Mouse (Mus musculus): ENCODE results near the gene Gm28036. TPM values are rescaled to one million over a fixed set of nuclear protein-coding genes. Genes with fewer than 3 reads are reported as not detected.

Gene Gm28036
- total RNA-seq, 2 experiments from 2014 or later: 6.5 to 12.3 TPM

- no peak for DNase-seq
Observed at GRCm38 (mm10) chr2:156084541-156084940, 42.4 kb downstream of the Gm28036 start.

GRCm38 (mm10) chr2:156080391-156080790 is 46.5 kb downstream of the Gm28036 start:
- no peak for DNase-seq

GRCm38 (mm10) chr2:156079674-156080073 is 47.2 kb downstream of the Gm28036 start:
- DNase-seq: peak; percentile 33 to 48

- no peak for DNase-seq
Observed at GRCm38 (mm10) chr2:156079183-156079560, 47.7 kb downstream of the Gm28036 start.

- DNase-seq: no peak
Observed at GRCm38 (mm10) chr2:156078421-156079182, 48.3 kb downstream of the Gm28036 start.

GRCm38 (mm10) chr2:156077461-156077860 is 49.4 kb downstream of the Gm28036 start:
- DNase-seq: no peak

- DNase-seq: peak; percentile 34 to 54
Observed at GRCm38 (mm10) chr2:156073725-156074124, 53.2 kb downstream of the Gm28036 start.

GRCm38 (mm10) chr2:156071236-156071635 is 55.7 kb downstream of the Gm28036 start:
- DNase-seq: no peak

GRCm38 (mm10) chr2:156067916-156068315 is 59.0 kb downstream of the Gm28036 start:
- DNase-seq: no peak

- no peak for DNase-seq
Observed at GRCm38 (mm10) chr2:156066126-156066525, 60.8 kb downstream of the Gm28036 start.

GRCm38 (mm10) chr2:156065099-156066041 is 61.5 kb downstream of the Gm28036 start, which contains the start of gene Spag4:
TSS of gene Spag4 (plus strand) at chr2:156065175.
- peak; percentile 75 to 84 for DNase-seq

- DNase-seq: no peak
Observed at GRCm38 (mm10) chr2:156052816-156053215, 74.1 kb downstream of the Gm28036 start, which contains the start of gene Fer1l4. TSS of gene Fer1l4 (minus strand) at chr2:156052947.

GRCm38 (mm10) chr2:156047929-156048328 is 79.0 kb downstream of the Gm28036 start:
- no peak for DNase-seq

GRCm38 (mm10) chr2:156042903-156043302 is 84.0 kb downstream of the Gm28036 start:
- no peak for DNase-seq

GRCm38 (mm10) chr2:156039390-156039789 is 87.5 kb downstream of the Gm28036 start:
- no peak for DNase-seq

- DNase-seq: no peak
Observed at GRCm38 (mm10) chr2:156025482-156025881, 101.4 kb downstream of the Gm28036 start.

Other genes starting within 250 kb of the Gm28036 start
- 100 to 1,000 TPM; 279 to 347 TPM for gene Uqcc1, start 196.8 kb downstream of the Gm28036 start, total RNA-seq (2021)
- not detected for gene Gm15557, start 186.4 kb downstream of the Gm28036 start, total RNA-seq (2021)
- gene Gdf5, start 181.7 kb downstream of the Gm28036 start, total RNA-seq (2021): under 1 TPM in 1 of 2 experiments, not detected in 1; 0.13 TPM
- gene Cep250, start 170.6 kb downstream of the Gm28036 start, total RNA-seq (2021): 1 to 10 TPM; 4.5 to 4.8 TPM
- under 1 TPM in 1 of 2 experiments, not detected in 1; 0.25 TPM for gene 6430550D23Rik, start 119.1 kb downstream of the Gm28036 start, total RNA-seq (2021)
- 10 to 100 TPM; 56.9 to 65.5 TPM for gene Ergic3, start 119.0 kb downstream of the Gm28036 start, total RNA-seq (2021)
- not detected for gene Fer1l4, start 74.1 kb downstream of the Gm28036 start, total RNA-seq (2021)
- gene Spag4, start 61.9 kb downstream of the Gm28036 start, total RNA-seq (2021): 1 to 10 TPM; 1.5 to 2.1 TPM
- gene Cpne1, start 15.1 kb downstream of the Gm28036 start, total RNA-seq (2021): 10 to 100 TPM; 11.2 to 12.1 TPM
- gene Rbm12, start 15.1 kb downstream of the Gm28036 start, total RNA-seq (2021): 10 to 100 TPM; 11.3 to 12.3 TPM
- gene Romo1, start 16.9 kb upstream of the Gm28036 start, total RNA-seq (2021): 100 to 1,000 TPM; 383 to 389 TPM
- 10 to 100 TPM; 93.7 to 97.1 TPM for gene Nfs1, start 17.1 kb upstream of the Gm28036 start, total RNA-seq (2021)
- gene Rbm39, start 53.1 kb upstream of the Gm28036 start, total RNA-seq (2021): 100 to 1,000 TPM; 143 to 154 TPM
- 10 to 100 TPM; 22.8 to 24.8 TPM for gene Phf20, start 69.4 kb upstream of the Gm28036 start, total RNA-seq (2021)
- under 1 TPM; 0.62 to 0.69 TPM for gene Cnbd2, start 185.2 kb upstream of the Gm28036 start, total RNA-seq (2021)
- gene Scand1, start 185.6 kb upstream of the Gm28036 start, total RNA-seq (2021): 10 to 100 TPM; 80.0 to 86.3 TPM